Mouse (Mus musculus) small intestine, adult 2 months (tissue): ENCODE measurements around the gene Adgrf5. TPM values are rescaled to one million over a fixed set of nuclear protein-coding genes. Genes with fewer than 3 reads are reported as not detected.

ENCODE experiments used
- H3K27ac ChIP-seq: fragments of 200-500 bp; 2 replicates; pipeline ENCODE4 v1.5.1; 2012; ENCODE audit warnings: low read depth, low read length, control low read depth, inconsistent platforms; ENCODE audit not compliant: insufficient read depth
- H3K27me3 ChIP-seq: fragments of 200-500 bp; 2 replicates; pipeline ENCODE4 v1.6.1; 2012; ENCODE audit warnings: mild to moderate bottlenecking, moderate library complexity, low read length, inconsistent platforms; ENCODE audit not compliant: control insufficient read depth, insufficient read depth
- H3K36me3 ChIP-seq: fragments of 200-500 bp; 2 replicates; pipeline ENCODE4 v1.6.1; 2012; ENCODE audit warnings: mild to moderate bottlenecking, low read length, control low read depth, inconsistent platforms; ENCODE audit not compliant: control insufficient read depth, insufficient read depth
- H3K4me1 ChIP-seq: fragments of 200-500 bp; 2 replicates; pipeline ENCODE4 v1.6.1; 2012; ENCODE audit warnings: low read length, inconsistent platforms, mixed read lengths; ENCODE audit not compliant: control insufficient read depth, insufficient read depth, insufficient read length
- H3K4me3 ChIP-seq: fragments of 200-500 bp; 2 replicates; pipeline ENCODE4 v1.5.1; 2012; ENCODE audit warnings: low read depth, mild to moderate bottlenecking, control low read depth, inconsistent platforms, low read length, moderate library complexity
- CTCF ChIP-seq: fragments of 200-500 bp; IDR thresholded peaks from 2 replicates; pipeline ENCODE4 v1.5.1; 2012; ENCODE audit warnings: low read depth, mild to moderate bottlenecking, control low read depth, inconsistent platforms, low read length, moderate library complexity, mixed read lengths; ENCODE audit not compliant: insufficient replicate concordance, insufficient read length; ENCODE audit errors: extremely low read depth
- POLR2A ChIP-seq: fragments of 200-500 bp; IDR thresholded peaks from 2 replicates; pipeline ENCODE4 v1.6.1; 2012; ENCODE audit warnings: low read depth, mild to moderate bottlenecking, control low read depth, inconsistent platforms, low read length, moderate library complexity
- WGBS: fragments of 180-500 bp; shearing (Covaris S2); methylation state at CpG from one replicate; pipeline ENCODE4 v1.1.7; 2018; 5-methylcytosine and 5-hydroxymethylcytosine counted together
- polyA plus RNA-seq: library from polyadenylated mRNA; depleted of rRNA; stranded (reverse); fragments of >200 nt; gene quantifications from 2 replicates; pipeline ENCODE4 v1.2.3, GENCODE M21; 2012

The Adgrf5 gene
- polyA plus RNA-seq, 1 experiment = 4.9 TPM

- Histone ChIP-seq H3K27ac (no peak overlapping the region), H3K4me3 (no peak overlapping the region), H3K4me1 (no peaks in the 10 kb centered on the region), H3K27me3 (peaks cover 11% of the 10 kb centered on the region), H3K36me3 (no peaks in the 10 kb centered on the region)
- no peak for TF ChIP-seq POLR2A
- TF ChIP-seq CTCF = no peak
- 63% methylated on average over 6 of the region's 6 CpGs for WGBS
Measured at GRCm38 (mm10) chr17:43362881-43363280, 2.6 kb downstream of the Adgrf5 start.

DNA sequence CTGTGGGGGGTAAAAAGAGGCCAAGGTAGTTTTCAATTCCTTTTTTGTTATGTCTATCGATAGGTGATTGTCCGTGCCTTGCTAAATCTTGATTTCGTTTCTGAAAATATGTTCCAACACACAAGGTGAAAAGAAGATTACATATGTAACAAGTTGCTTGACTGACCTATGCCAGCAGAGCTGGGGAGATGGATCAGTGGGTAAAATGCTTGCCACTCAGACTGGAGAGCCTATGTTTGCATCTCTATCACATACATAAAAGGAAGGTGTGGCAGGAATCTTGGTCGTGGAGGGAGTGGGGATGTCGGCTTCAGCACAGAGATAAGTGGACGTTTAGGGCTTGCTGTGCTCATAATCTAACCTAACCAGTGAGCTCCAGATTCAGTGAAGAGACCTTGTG lies 3.7 kb downstream of the Adgrf5 start:
- H3K4me3 ChIP-seq = no peak overlapping the region
- TF ChIP-seq CTCF (no peak), POLR2A (no peak)
- H3K27me3 ChIP-seq = peaks cover 8% of the 10 kb centered on the region
- 51% methylated on average over 6 of the region's 6 CpGs for WGBS
- no peak overlapping the region for H3K27ac ChIP-seq
- no peaks in the 10 kb centered on the region for H3K4me1 ChIP-seq
- no peaks in the 10 kb centered on the region for H3K36me3 ChIP-seq

DNA sequence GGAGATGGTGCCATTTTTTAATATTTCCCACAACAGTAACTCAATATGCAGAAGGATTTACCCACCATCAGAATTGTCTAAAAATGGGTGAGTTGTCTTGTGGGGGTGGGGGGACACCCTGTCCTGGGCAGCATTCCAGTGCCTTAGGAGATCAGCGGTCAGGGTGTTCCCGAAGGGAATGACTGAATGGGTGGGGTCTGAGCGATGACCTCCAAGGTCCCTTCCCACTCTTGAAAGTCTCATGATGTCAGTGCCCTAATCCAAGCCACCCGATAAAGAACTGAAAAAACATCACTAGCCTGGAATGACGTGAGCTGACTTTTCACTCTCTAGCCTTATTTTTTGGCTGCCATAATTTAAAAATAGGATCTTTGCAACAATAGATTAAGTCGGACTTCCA lies 5.0 kb downstream of the Adgrf5 start:
- whole genome bisulfite sequencing = 75% methylated on average over 6 of the region's 6 CpGs

DNA sequence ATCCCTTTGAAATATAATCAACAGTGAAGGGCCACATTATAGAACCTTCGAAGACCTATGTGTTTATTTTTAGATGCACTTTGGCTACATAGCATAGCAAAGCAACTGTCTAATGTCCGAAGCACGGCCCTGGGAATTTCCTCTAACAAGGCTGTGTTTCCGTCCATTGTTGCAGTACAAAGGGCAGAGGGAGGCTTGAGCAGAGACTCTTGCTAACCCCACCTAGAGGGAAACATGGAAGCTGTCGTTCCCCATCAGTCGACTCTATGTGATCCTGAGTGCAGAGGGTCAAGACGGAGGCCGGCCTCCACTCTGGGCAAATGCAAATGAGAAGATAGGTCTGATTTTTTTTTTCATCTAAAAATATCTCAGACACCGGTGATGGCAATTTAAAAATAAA lies 6.2 kb downstream of the Adgrf5 start:
- WGBS = 64% methylated on average over 9 of the region's 9 CpGs
- H3K4me1 ChIP-seq = no peaks in the 10 kb centered on the region
- no peaks in the 10 kb centered on the region for H3K27me3 ChIP-seq
- H3K36me3 ChIP-seq = no peaks in the 10 kb centered on the region
- TF ChIP-seq POLR2A (no peak), CTCF (no peak)
- no peak overlapping the region for H3K27ac ChIP-seq
- no peak overlapping the region for H3K4me3 ChIP-seq

More for the DNA sequence above, 5.0 kb downstream of the Adgrf5 start:
- no peak overlapping the region for H3K4me3 ChIP-seq
- peaks cover 3% of the 10 kb centered on the region for H3K27me3 ChIP-seq
- H3K36me3 ChIP-seq = no peaks in the 10 kb centered on the region
- no peaks in the 10 kb centered on the region for H3K4me1 ChIP-seq
- H3K27ac ChIP-seq = 0 out of 2 replicates have a peak overlapping the region, but pooled peaks have one; percentile 34
- TF ChIP-seq POLR2A = no peak
- no peak for TF ChIP-seq CTCF

GRCm38 (mm10) chr17:43368171-43368576 lies 7.9 kb downstream of the Adgrf5 start:
- H3K27me3 ChIP-seq = no peaks in the 10 kb centered on the region
- no peaks in the 10 kb centered on the region for H3K36me3 ChIP-seq
- no peak overlapping the region for H3K4me3 ChIP-seq
- 63% methylated on average over 5 of the region's 5 CpGs for WGBS
- TF ChIP-seq CTCF (no peak), POLR2A (no peak)
- no peaks in the 10 kb centered on the region for H3K4me1 ChIP-seq
- peak overlapping the region; percentile 55; the same call in 1 of the 2 replicates for H3K27ac ChIP-seq

DNA sequence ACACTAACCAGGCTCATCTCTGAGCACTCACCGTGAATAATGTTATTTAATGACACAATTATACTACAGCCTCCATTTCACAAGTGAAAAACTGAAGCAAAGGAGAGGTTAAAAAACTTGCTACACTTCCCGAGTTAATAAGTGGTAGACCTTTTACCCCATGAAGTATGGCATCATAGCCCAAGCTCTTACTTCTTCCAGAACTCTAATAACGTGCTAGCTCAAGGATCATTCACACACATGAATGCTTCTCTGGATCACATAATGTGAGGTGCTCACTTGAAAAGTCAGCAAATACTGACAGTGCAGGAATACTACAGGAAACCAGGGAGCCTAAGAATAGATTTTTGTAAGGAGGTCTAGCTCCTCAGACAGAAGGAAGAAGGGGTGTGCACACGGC lies 12.4 kb downstream of the Adgrf5 start:
- no peak overlapping the region for H3K4me3 ChIP-seq
- 56% methylated on average over 4 of the region's 4 CpGs for WGBS
- no peaks in the 10 kb centered on the region for H3K36me3 ChIP-seq
- no peak overlapping the region for H3K27ac ChIP-seq
- H3K27me3 ChIP-seq = no peaks in the 10 kb centered on the region
- H3K4me1 ChIP-seq = no peaks in the 10 kb centered on the region
- TF ChIP-seq POLR2A (no peak), CTCF (no peak)

DNA sequence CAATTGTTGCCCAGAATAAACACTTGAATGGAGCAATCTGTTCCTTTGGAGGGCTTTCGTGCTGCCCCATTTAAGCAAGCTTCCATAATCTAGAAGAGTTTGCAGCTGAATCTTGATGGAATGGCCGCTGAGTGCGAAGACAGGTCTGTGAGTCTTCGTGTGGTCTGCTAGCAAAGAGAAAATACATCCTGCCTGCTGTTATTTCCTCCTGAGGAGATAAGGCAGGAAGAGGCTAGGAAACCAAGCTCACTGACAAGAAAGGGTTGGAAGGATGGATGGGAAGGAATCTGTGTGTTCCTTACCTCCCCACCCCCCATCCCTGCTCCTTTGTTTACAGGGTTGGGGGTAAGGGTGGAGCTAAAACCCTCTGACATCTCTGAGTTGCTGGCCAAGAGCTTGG lies 13.8 kb downstream of the Adgrf5 start:
- Histone ChIP-seq H3K27ac (peak overlapping the region; percentile 18; the same call in 1 of the 2 replicates), H3K36me3 (no peaks in the 10 kb centered on the region), H3K4me3 (no peak overlapping the region), H3K4me1 (no peaks in the 10 kb centered on the region), H3K27me3 (no peaks in the 10 kb centered on the region)
- 55% methylated on average over 4 of the region's 4 CpGs for WGBS
- TF ChIP-seq POLR2A (no peak), CTCF (no peak)

DNA sequence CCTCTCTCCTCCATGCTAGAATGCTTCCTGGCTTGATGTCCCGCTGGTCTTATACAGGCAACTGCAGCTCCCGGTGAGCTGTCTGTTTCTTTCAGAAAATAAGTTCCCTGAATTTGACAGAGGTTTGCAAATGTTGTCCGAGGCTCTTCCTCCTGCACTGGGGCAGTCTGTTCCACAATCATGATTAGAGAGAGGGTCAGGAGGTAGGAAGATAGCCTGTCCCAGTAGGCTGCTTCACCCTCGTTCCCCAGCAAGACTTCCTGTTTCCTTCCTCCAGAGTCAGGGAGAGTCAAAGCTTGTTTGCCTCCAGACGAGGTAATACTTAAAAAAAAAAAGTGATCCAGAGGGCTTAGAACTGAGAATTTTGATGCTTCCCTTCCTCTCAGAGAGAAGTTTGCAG lies 16.3 kb downstream of the Adgrf5 start:
- WGBS = 46% methylated on average over 5 of the region's 5 CpGs
- H3K4me3 ChIP-seq = no peak overlapping the region
- TF ChIP-seq POLR2A (no peak), CTCF (no peak)
- no peaks in the 10 kb centered on the region for H3K4me1 ChIP-seq
- H3K27me3 ChIP-seq = no peaks in the 10 kb centered on the region
- H3K27ac ChIP-seq = no peak overlapping the region
- H3K36me3 ChIP-seq = no peaks in the 10 kb centered on the region
